Mouse (Mus musculus): ENCODE results near the gene Mrln. TPM values are rescaled to one million over a fixed set of nuclear protein-coding genes. Genes with fewer than 3 reads are reported as not detected.
A peak's percentile ranks its signal among the peaks of the same experiment; 100 is the strongest.

Mrln gene
- total RNA-seq, 4 experiments from 2014 or later, result 0.89 TPM; not detected in 3

DNA sequence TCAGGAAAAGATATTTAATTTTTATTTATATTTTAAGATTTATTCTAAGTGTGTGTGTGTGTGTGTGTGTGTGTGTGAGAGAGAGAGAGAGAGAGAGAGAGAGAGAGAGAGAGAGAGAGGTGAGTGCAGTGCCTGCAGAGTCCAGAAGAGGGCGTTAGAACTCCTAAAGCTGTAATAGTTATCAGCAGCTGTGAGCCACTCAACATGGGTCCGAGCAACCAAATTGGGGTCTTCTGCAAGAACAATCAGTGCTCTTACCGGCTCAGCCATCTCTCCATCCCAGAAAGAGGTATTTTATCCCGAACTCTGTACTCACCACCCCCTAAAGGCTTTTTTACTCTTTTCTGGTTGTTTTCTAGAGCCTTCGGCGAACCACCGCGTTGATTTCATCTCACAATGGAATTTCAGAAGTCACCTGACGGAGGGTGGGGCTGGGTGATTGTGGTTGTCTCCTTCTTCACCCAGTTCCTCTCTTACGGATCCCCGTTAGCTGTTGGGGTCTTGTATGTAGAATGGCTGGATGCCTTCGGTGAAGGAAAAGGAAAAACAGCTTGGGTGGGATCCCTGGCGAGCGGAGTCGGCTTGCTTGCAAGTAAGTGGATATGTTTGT is 51.2 kb downstream of the Mrln start:
- DNase-seq, result no peak

DNA sequence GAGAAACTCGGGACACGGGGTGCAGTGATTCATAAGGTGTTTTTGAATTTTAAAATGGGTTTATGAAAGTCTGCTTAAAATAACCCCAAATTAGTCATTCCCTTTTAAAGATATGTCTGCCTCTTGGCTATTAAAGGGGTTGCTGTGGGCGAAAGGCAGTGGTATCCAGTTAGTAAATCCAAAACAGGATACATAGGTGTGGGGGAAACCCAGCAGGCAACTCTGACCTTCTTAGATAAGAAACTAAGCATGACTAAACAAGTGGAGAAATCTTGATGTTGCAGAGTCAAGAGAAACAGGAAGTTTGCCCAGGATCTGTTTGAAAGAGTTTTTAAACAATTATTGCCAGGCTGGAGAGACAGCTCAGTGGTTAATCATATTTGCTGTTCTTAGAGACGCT is 52.6 kb downstream of the Mrln start:
- DNase-seq, result no peak

DNA sequence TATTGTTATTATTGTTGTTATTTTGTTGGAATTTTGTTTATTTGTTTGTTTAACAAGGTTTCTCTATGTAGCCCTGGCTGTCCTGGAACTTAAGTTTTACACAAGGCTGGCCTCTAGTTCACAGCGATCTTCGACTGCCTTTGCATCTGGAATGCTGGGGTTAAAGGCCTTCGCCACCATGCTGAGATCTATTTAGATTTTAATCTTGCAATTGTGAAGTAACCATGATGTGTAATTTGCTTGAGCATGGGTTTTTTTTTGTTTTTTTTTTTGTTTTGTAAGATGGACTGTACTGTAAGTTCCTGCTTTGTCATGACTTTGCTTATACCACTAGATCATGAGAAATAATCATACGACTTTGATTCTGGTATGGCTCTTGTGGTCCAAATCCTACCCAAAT is 56.4 kb downstream of the Mrln start:
- no peak for DNase-seq

DNA sequence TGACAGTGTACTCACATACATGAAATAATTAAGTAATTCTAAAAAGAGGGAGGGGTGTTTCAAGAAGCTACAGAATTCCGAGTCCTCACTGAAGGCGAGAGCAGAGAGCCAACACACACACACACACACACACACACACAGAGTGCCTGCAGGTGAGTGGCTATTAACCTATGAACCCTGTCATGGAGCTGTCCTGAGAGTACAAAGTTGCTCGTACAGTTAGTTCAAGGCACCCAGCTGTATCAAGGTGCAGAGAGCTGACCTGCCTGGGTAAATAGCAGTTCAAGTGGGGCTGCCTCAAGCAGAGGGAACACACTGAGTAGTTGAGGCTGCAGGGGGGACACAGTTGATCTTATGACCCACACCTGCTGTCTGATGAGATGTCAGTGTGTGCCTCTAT is 57.6 kb downstream of the Mrln start:
- DNase-seq, result no peak

DNA sequence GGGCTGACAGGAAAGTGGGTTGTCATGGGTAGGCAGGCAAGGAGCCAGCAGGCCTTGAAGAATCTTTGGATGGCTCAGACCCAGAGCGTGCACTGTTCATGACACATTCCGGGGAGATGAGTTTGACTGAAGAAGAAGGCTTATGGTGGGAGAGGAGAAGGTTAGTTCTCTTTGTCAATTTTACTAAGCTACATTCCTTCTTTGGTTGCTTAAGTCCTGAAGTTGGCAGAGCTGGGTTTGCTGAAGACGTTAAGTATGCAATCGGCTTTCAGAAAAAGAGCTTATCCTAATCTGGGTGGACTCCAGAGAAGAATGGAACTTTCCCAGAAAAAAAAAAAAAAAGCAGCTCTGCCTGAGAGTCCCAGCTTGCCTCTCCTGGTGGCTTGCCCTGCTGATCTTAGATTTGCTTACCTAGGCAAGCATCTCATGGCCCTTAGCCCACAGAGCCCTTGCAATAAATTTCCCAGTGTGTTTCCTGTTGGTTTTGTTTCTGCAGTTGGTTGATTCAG is 59.3 kb downstream of the Mrln start:
- DNase-seq, result no peak

DNA sequence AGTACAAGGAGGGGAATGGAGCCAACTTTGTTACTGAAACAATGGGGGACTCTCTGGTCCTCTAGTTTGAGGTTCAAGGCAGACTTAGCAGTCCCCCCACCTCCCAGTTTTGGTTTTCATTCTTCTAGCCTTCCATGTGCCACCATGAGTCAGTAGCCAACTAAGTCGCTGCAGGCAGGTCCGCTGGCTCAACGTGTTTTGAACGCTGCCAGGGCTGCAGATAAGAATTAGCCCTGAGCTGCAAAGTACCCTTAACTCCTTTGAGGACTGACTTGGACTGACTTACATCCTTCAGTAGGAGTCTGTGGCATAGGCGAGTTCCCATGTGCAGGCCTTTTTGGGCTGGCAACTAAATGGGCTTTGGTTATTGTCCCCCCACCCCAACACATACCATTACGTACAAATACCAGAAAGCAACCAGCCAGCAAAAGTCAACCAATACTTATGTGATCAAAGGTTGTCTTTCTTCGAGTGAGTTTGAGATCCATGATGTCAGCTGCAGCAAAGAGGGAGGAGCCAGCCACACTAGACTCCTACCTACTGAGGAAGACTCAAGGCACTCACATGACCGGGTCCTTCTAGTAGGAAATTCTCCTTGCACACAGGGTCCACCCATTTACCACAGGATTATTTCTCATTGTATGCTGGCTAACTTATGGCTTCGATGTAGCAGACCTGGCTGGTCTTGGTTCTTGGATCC is 60.0 kb downstream of the Mrln start:
- DNase-seq, result no peak

DNA sequence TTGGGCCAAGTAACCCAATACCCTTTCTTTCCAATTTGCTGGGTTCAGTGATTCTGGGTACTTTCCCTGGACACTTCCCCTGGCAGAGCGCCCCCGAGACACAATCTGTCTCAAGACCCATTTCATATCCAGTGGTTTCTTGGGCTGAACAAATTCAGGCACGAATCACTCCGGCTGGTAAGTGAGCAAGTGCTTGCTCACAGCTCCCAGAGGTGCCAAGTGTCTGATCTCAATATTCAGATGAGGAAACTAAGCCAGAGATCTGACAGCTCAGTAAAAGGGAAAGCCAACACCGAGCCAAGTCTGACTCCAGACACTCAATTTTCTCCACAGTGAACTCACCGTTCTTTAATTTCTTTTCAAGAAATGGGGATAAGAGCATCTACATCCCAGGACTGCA is 62.0 kb downstream of the Mrln start:
- DNase-seq, result no peak

DNA sequence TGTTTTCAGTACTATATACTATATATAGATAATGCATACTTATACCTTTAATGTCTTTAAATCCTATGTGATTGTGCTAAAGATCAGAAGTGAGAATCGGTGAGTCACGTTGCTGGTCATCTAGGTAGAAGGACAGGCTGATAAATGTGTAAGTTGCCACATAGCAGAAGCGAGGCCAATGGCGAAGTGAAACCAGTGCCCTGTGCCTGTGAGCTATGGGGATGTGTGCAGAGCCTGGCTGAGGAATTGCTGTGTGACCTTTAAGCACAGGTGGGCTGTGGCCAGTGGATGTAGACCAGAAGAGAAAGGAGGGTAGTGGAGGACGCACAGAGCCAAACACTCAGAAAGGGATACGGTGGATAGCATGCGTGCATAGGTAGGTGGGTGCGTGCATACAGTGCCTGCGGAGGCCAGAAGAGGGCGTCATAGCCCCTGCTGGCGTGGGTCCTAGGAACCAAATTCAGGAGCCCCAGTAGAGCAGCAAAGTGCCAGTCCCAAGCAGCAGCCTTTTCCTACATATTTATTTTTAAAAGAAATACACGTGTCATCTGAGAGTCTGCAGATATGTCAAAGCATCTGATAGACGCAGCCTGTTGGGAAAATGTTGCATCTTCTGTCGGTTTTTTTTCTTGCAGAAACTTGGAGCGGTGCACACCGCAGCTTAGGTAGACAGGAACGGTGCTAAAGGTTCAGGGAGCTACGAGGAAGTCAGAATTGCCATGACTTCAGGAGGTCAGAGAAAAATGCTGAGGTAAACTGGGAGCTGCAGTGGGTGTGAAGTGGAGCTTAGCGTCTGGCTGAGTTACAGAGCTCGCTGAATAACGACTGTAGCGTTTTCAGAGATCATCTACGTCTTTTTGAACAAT is 64.3 kb downstream of the Mrln start:
- DNase-seq, result peak; percentile 48

Other genes starting within 250 kb of the Mrln start
- gene Ccdc6, start 107.5 kb upstream of the Mrln start, total RNA-seq (2022), result 10 to 100 TPM; 49.7 to 63.4 (median 59.8) TPM
- 10 to 100 TPM in 1 of 4 experiments, 1 to 10 TPM in 3; 5.9 to 11.7 (median 7.2) TPM for gene Slc16a9, start 40.4 kb downstream of the Mrln start, total RNA-seq (2022)
- gene Fam13c, start 235.8 kb downstream of the Mrln start, total RNA-seq (2022), result 10 to 100 TPM; 14.9 to 49.2 (median 28.9) TPM